Mouse (Mus musculus) myocyte (in vitro differentiated cells): ENCODE results near the gene Cab39.

Experiments used
- CEBPB ChIP-seq: IDR thresholded peaks from 2 replicates; pipeline ENCODE4 v1.6.1; 2011; ENCODE audit warnings: mild to moderate bottlenecking, moderate library complexity; ENCODE audit not compliant: poor library complexity, insufficient read depth, severe bottlenecking
- E2F4 ChIP-seq: IDR thresholded peaks from one replicate; pipeline ENCODE4 v1.6.1; 2011; ENCODE audit warnings: mild to moderate bottlenecking, control low read depth, moderate library complexity; ENCODE audit not compliant: insufficient read depth
- POLR2A ChIP-seq: IDR thresholded peaks from one replicate; pipeline ENCODE4 v1.6.1; 2011; ENCODE audit warnings: low read depth, mild to moderate bottlenecking, control low read depth, moderate library complexity; ENCODE audit not compliant: insufficient read length

DNA sequence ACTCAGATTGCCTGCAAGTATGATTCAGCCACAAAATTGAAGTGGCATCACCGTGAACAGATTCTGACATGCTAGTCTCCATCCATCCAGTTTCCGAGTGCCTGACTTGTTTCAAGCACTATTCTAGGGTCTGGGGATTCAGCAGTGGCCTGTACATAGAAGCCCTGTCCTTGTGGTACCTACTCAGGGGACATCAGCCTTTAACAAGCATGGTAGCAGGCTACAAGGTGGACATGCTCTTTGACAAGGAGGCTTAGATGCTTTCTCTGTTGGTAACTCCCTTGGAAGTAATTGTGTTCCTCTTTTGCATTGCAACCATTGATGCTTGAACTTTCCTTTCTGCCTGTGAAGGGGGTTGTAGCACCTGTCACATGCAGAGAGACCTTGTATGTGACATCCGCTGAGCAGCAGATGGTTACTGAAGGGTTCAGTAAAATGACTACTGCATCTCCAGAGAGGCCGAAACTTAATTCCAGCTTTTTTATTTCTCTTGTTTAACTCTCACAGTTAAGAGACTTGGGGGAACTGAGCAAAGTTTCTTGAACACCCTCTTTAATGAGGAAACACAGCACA lies 50.1 kb downstream of the Cab39 start:
- no peak for TF ChIP-seq POLR2A
- TF ChIP-seq CEBPB, result no peak
- TF ChIP-seq E2F4, result no peak
